Mouse (Mus musculus) hindbrain, embryonic 11.5 days (tissue): Measurements from ENCODE around the gene Caml. TPM values are rescaled to one million over a fixed set of nuclear protein-coding genes. Genes with fewer than 3 reads are reported as not detected.
A peak's percentile ranks its signal among the peaks of the same experiment; 100 is the strongest.
"Not testable (repeated sequence)": the region's sequence is repeated elsewhere in the genome, so short reads cannot be mapped to it uniquely, and the experiment has no call there.

ENCODE experiments used
- ATAC-seq: fragments of 200-750 bp; cut with Nextera tagmentation; 2 replicates; pipeline ENCODE4 v1.8.0; 2017; ENCODE audit warnings: mild to moderate bottlenecking, moderate TSS enrichment, moderate library complexity; ENCODE audit not compliant: low FRiP score
- DNase-seq: peaks from one replicate; pipeline ENCODE4 v3.0.0-alpha.2; 2015; ENCODE audit warnings: low spot score
- H3K27ac ChIP-seq: fragments of 300-500 bp; sonication (generic); 2 replicates; pipeline ENCODE4 v1.5.1; 2014; ENCODE audit warnings: mild to moderate bottlenecking, low read depth, low read length
- H3K27me3 ChIP-seq: fragments of 300-500 bp; sonication (generic); 2 replicates; pipeline ENCODE4 v1.6.1; 2014; ENCODE audit warnings: mild to moderate bottlenecking, low read length, moderate library complexity, mixed read lengths; ENCODE audit not compliant: control insufficient read depth, insufficient read depth
- H3K36me3 ChIP-seq: fragments of 300-500 bp; sonication (generic); 2 replicates; pipeline ENCODE4 v1.6.1; 2014; ENCODE audit warnings: mild to moderate bottlenecking, low read length, moderate library complexity, mixed read lengths; ENCODE audit not compliant: control insufficient read depth, insufficient read depth
- H3K4me1 ChIP-seq: fragments of 300-500 bp; sonication (generic); replicated peaks from 2 replicates; pipeline ENCODE4 v1.6.1; 2014; ENCODE audit warnings: low read length, mixed read lengths; ENCODE audit not compliant: control insufficient read depth, insufficient read depth
- H3K4me2 ChIP-seq: fragments of 300-500 bp; sonication (generic); replicated peaks from 2 replicates; pipeline ENCODE4 v1.6.1; 2014; ENCODE audit warnings: mild to moderate bottlenecking, low read depth, low read length
- H3K4me3 ChIP-seq: fragments of 300-500 bp; sonication (generic); 2 replicates; pipeline ENCODE4 v1.5.1; 2014; ENCODE audit warnings: low read depth, low read length
- H3K9ac ChIP-seq: fragments of 300-500 bp; sonication (generic); 2 replicates; pipeline ENCODE4 v1.6.1; 2014; ENCODE audit warnings: low read depth, low read length
- H3K9me3 ChIP-seq: fragments of 300-500 bp; sonication (generic); 2 replicates; pipeline ENCODE4 v1.6.1; 2016; ENCODE audit warnings: low read length; ENCODE audit not compliant: control insufficient read depth
- WGBS: fragments of 180-500 bp; shearing (Covaris S2); extraction: QIAGEN DNeasy Blood & Tissue Kit; methylation state at CpG from one replicate; pipeline ENCODE4 v1.1.7; 2014; 5-methylcytosine and 5-hydroxymethylcytosine counted together
- polyA plus RNA-seq: library from polyadenylated mRNA; unstranded; fragments of >200 nt; fragmentation: Nextera tagmentation; extraction: Ambion mirVana; gene quantifications from 2 replicates; pipeline ENCODE4 v1.2.1, GENCODE M21; 2014

Gene Caml
- polyA plus RNA-seq: 70.5 and 73.4 TPM in 2 replicates

DNA sequence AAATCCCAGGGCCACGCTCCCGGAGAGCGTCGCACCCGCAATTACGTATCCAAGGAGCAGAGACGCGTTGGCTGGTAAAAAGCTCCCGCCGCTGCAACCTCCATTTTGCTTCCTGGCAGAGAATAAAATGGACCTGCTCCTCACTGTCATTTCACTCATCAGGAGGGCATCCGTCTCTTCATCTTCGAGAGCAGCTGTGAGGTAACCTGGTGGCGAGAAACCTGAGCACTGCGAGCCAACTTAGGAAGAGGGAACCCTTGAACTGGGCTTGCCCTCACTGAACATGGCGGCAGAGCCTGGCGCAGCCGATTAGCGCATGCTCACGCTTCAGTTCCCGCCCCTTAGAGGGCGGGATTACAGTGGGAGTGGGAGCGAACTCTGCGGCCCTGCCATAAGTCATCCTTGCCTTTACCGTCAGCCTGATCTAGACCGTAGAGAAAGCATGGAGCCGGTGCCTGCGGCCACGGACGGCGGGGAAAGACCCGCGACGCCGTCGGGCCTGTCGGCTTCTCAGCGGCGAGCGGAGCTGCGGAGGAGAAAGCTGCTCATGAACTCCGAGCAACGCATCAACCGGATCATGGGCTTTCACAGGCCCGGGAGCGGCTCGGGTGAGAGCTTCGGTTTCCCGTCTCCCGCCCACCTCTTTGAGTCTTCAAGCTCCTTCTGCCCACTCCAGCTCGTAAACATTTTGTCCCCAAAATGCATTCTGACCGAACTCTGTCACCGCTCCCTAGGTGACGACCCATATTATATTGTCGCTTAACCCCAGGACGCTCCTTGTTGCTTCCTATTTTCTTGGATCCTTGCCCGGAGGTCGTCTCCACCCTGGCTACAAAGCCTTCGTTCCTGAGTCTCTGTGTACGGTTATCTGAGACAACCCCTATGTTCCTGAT is at the start of gene Caml:
Gene Caml (plus strand): TSS at position 357 of the 893 bp plus-strand sequence.
- WGBS: under 1% methylated on average over 59 of the region's 59 CpGs
- H3K27ac ChIP-seq: peak within 1 kb of the TSS; percentile 78
- H3K9me3 ChIP-seq: no peaks in the 10 kb centered on the region

GRCm38 (mm10) chr13:55573432-55573831 is 49.4 kb upstream of the Caml start, which contains the start of gene Tmed9:
TSS of gene Tmed9 (plus strand) at chr13:55573732.
- Histone ChIP-seq H3K9me3 (no peaks in the 10 kb centered on the region), H3K4me2 (no peak within 1 kb of the TSS), H3K4me1 (peaks cover 3% of the 10 kb centered on the region; the same call in 1 of the 2 replicates), H3K27ac (no peak within 1 kb of the TSS), H3K9ac (no peak within 1 kb of the TSS), H3K36me3 (no peaks in the 10 kb centered on the region), H3K27me3 (no peaks in the 10 kb centered on the region), H3K4me3 (no peak within 1 kb of the TSS)
- 99% methylated on average over 2 of the region's 2 CpGs for WGBS
- ATAC-seq (no peak), DNase-seq (no peak)

More for the DNA sequence above, at the start of gene Caml:
- Histone ChIP-seq H3K9ac (peak within 1 kb of the TSS; percentile 87), H3K4me3 (peak within 1 kb of the TSS; percentile 82), H3K4me2 (peak within 1 kb of the TSS; percentile 76), H3K36me3 (no peaks in the 10 kb centered on the region), H3K4me1 (no peaks in the 10 kb centered on the region; the same call in 1 of the 2 replicates), H3K27me3 (no peaks in the 10 kb centered on the region)
- ATAC-seq (peak; percentile 98), DNase-seq (peak; percentile 95)

DNA sequence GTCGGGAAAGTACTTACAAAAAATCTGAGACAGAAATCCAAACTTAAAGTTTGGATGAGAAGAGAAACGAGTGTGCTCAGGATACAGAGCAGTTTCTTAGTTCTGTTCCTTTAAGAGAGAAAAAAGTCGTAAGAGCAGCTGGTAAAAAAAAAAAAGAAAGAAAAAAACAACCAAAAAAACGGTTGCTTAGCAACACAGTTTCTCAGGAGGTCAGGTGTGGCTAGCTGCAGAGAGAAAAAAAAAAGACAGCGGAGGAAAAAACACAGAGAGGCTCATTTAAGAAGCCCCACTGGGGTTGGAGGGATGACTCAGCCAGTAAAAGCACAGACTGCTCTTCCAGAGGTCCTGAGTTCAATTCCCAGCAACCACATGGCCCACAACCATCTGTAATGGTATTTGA is 48.5 kb upstream of the Caml start:
- Histone ChIP-seq H3K27ac (no peak overlapping the region), H3K9me3 (no peaks in the 10 kb centered on the region), H3K9ac (no peak overlapping the region), H3K4me1 (peaks cover 1% of the 10 kb centered on the region; the same call in 1 of the 2 replicates), H3K4me3 (no peak overlapping the region), H3K4me2 (no peak overlapping the region), H3K27me3 (no peaks in the 10 kb centered on the region), H3K36me3 (no peaks in the 10 kb centered on the region)
- ATAC-seq: no peak
- DNase-seq: no peak
- 75% methylated on average over 5 of the region's 5 CpGs for WGBS

- 60% methylated on average over 5 of the region's 5 CpGs for whole genome bisulfite sequencing
- no peak overlapping the region for H3K4me3 ChIP-seq
- DNase-seq: no peak
Observed at GRCm38 (mm10) chr13:55575932-55576331, 46.9 kb upstream of the Caml start.

DNA sequence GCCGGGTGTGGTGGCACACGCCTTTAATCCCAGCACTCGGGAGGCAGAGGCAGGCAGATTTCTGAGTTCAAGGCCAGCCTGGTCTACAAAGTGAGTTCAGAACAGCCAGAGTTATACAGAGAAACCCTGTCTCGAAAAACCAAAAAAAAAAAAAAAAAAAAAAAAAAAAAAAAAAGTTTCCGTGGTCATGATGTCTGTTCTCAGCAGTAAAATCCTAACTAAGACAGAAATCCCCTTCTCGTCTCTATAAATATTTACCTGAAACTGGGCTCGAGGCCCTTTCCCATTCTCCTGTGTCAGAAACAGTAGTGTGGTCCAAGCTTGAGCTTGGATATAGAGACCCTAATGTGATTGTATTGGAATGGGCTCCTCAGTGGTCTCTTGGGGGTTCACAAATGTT is 45.9 kb upstream of the Caml start:
- 88% methylated on average over 7 of the region's 7 CpGs for WGBS

More at GRCm38 (mm10) chr13:55575932-55576331, 46.9 kb upstream of the Caml start:
- H3K27ac ChIP-seq: no peak overlapping the region
- H3K36me3 ChIP-seq: no peaks in the 10 kb centered on the region
- no peaks in the 10 kb centered on the region for H3K4me1 ChIP-seq
- ATAC-seq: no peak
- H3K9ac ChIP-seq: no peak overlapping the region
- H3K27me3 ChIP-seq: no peaks in the 10 kb centered on the region
- H3K9me3 ChIP-seq: no peaks in the 10 kb centered on the region
- H3K4me2 ChIP-seq: no peak overlapping the region

DNA sequence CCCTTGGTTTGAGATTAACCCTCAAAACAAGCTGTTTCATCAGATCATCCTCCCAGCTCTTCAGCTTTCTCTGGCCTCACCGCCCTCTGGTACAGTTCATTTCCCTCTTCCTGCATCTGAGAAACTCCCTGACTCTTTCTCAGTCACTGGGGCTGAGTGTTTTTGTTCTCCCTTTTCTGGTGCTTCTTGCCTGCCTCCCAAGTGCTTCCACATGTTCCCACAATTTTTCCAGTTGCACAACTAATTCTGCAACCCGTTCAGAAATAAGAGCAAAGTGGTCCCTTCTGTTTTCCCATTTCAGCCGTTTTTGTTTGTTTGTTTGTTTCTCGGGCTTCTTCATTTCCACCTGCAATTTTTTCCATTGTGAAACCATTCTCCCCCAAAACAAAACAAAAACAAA is 44.7 kb upstream of the Caml start:
- 81% methylated on average over 4 of the region's 4 CpGs for WGBS
- H3K9me3 ChIP-seq: no peaks in the 10 kb centered on the region
- no peak overlapping the region for H3K4me3 ChIP-seq
- H3K4me2 ChIP-seq: no peak overlapping the region
- ATAC-seq: no peak
- no peak overlapping the region for H3K27ac ChIP-seq
- no peak for DNase-seq
- H3K27me3 ChIP-seq: no peaks in the 10 kb centered on the region
- no peak overlapping the region for H3K9ac ChIP-seq
- H3K36me3 ChIP-seq: no peaks in the 10 kb centered on the region
- H3K4me1 ChIP-seq: no peaks in the 10 kb centered on the region

More for the DNA sequence above, 45.9 kb upstream of the Caml start:
- not testable (repeated sequence) for H3K4me2 ChIP-seq, H3K9me3 ChIP-seq, H3K4me1 ChIP-seq, H3K27ac ChIP-seq, H3K4me3 ChIP-seq, DNase-seq, H3K27me3 ChIP-seq, H3K36me3 ChIP-seq, H3K9ac ChIP-seq, ATAC-seq

DNA sequence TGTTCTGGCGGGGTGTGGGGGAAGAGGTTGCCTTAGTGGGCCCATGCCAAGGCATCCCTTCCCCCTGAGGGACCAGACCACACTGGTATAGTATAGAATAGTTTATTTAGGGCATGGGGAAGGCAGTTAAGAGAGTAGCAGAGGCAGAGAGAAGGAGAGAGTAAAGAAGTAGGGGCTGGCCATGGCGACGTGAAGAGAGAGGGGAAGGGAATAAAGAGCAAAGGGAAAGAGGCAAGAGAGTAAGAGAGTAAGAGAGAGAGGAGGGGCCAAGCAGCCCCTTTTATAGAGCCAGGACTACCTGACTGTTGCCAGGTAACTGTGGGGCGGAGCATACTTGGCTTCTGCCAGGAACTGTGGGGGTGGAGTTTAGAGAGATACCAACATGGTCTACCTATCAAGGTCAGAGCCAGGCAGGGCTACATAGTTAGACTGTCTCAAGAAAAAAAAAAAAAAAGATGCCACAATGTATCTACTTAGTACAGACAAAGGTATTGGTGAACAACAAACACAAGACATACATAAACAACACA is 30.8 kb upstream of the Caml start:
- no peak overlapping the region for H3K4me2 ChIP-seq
- no peak overlapping the region for H3K9ac ChIP-seq
- DNase-seq (no peak), ATAC-seq (no peak)
- H3K27ac ChIP-seq: no peak overlapping the region
- H3K27me3 ChIP-seq: no peaks in the 10 kb centered on the region
- 0 out of 2 replicates have a peak, but pooled peaks cover 2% of the 10 kb centered on the region for H3K4me1 ChIP-seq
- no peaks in the 10 kb centered on the region for H3K9me3 ChIP-seq
- peaks cover 7% of the 10 kb centered on the region; the same call in 1 of the 2 replicates for H3K36me3 ChIP-seq
- WGBS: 80% methylated on average over 4 of the region's 4 CpGs
- H3K4me3 ChIP-seq: no peak overlapping the region

- Histone ChIP-seq H3K9me3 (no peaks in the 10 kb centered on the region), H3K36me3 (peaks cover 9% of the 10 kb centered on the region; the same call in 1 of the 2 replicates), H3K27ac (0 out of 2 replicates have a peak overlapping the region, but pooled peaks have one; percentile 9), H3K9ac (peak overlapping the region; percentile 75), H3K4me3 (peak overlapping the region; percentile 76), H3K27me3 (no peaks in the 10 kb centered on the region), H3K4me1 (0 out of 2 replicates have a peak, but pooled peaks cover 2% of the 10 kb centered on the region), H3K4me2 (peak overlapping the region; percentile 56)
- DNase-seq (peak; percentile 98), ATAC-seq (peak; percentile 97)
- 4% methylated on average over 29 of the region's 29 CpGs for WGBS
Observed at GRCm38 (mm10) chr13:55592512-55593253, 30.1 kb upstream of the Caml start.
